Comparison of ENCODE assay signal across 8 mouse cellular contexts in the genomic region with DNA sequence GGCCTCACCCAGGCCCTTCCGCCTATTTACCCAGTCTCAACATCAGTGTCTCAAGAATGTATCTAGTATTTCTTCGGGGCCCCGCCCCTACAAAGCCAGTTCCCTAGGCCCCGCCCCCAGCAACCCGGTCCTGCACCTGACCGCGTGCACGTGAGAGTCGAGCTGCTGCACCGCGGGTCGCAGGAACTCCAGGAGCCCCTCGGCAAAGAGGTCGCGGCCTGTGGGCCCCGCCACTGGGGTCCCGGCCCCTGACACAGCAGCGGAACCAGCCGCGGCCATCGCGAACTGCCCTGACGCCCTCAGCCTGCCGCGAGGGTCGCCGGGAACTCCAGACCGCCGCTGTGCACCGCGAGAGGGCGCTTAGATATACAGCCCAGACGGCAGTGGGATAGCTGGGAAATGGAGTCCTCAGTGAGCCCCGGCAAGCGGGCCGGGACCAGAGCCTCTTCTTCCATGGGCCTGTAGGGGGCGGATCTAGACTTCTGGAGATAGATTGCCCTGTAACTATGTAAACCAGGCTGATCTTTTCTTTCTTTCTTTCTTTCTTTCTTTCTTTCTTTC. TPM values are rescaled to one million over a fixed set of nuclear protein-coding genes. Genes with fewer than 3 reads are reported as not detected.
DNase-seq lines count a peak whose midpoint lies in the region; ATAC-seq lines count a peak whose summit lies in the region.

TSS of gene Snapin (minus strand) at position 338 of the 561 bp plus-strand sequence.

- peak within 1 kb of the TSS; percentile 95 for H3K4me3 ChIP-seq in megakaryocyte, embryonic 14.5 days (replicated peaks)

- H3K9me3 ChIP-seq in megakaryocyte, embryonic 14.5 days = no peaks in the 10 kb centered on the region

- peak; percentile 97 for DNase-seq in ZHBTc4 (ENCODE audit: low read depth, low spot score)
- peak; percentile 94 to 96 for DNase-seq in gastrocnemius, adult 8-10 months (ENCODE audit: low spot score in 2 of 2)
- DNase-seq in hindlimb bud, embryonic 11.5 days (ENCODE audit: extremely low spot score, low read depth, low spot score) = peak; percentile 77
- peak; percentile 90 to 92 for DNase-seq in left cerebral cortex, adult 8-10 months (ENCODE audit: low spot score in 2 of 2)
- peak; percentile 95 to 96 for DNase-seq in right cerebral cortex, postnatal 10 days (ENCODE audit: low spot score in 2 of 2)
- peak; percentile 93 for DNase-seq in urinary bladder, postnatal 25 days (ENCODE audit: low spot score)

- peaks cover 61% of the 10 kb centered on the region for H3K36me3 ChIP-seq in megakaryocyte, embryonic 14.5 days (replicated peaks; ENCODE audit: low read length)

- peak; percentile 99 for ATAC-seq in common myeloid progenitor, adult 5-6 weeks (replicated peaks; ENCODE audit: low read depth, poor library complexity, severe bottlenecking)

- H3K27me3 ChIP-seq in megakaryocyte, embryonic 14.5 days (replicated peaks) = no peaks in the 10 kb centered on the region

- peaks cover 20% of the 10 kb centered on the region for H3K4me1 ChIP-seq in megakaryocyte, embryonic 14.5 days

RNA-seq across cellular contexts. Expression of gene Snapin, which starts in this region (rescaled TPM):
- 37.3 and 43.3 TPM in 2 replicates for total RNA-seq in common myeloid progenitor, adult 5-6 weeks (2017)
- total RNA-seq in gastrocnemius, adult 8-10 months (2022) = 10 to 100 TPM; 77.7 to 93.9 (median 78.5) TPM
- total RNA-seq in left cerebral cortex, adult 8-10 months (2022) = 10 to 100 TPM; 62.4 to 74.7 (median 67.1) TPM
- 3.0 and 5.3 TPM in 2 replicates for polyA plus RNA-seq in megakaryocyte, embryonic 14.5 days (2012; ENCODE audit: insufficient read depth, low replicate concordance)

Comparison
In these comparisons a context has a peak if more than half of its experiments do, and no peak if none do; other contexts are left out.
1. Peak in every context shown above with its lines: DNase-seq, ATAC-seq and H3K4me3 ChIP-seq.